Mouse (Mus musculus) heart, embryonic 14.5 days (tissue): Measurements from ENCODE around the gene Cyp4a10. TPM values are rescaled to one million over a fixed set of nuclear protein-coding genes. Genes with fewer than 3 reads are reported as not detected.
"Not testable (repeated sequence)": the region's sequence is repeated elsewhere in the genome, so short reads cannot be mapped to it uniquely, and the experiment has no call there.

Source experiments
- ATAC-seq: fragments of 200-750 bp; cut with Nextera tagmentation; 2 replicates; pipeline ENCODE4 v1.8.0; 2017; ENCODE audit warnings: low read depth, moderate TSS enrichment; ENCODE audit not compliant: insufficient number of reproducible peaks, insufficient read depth, low FRiP score
- H3K27ac ChIP-seq, 2 experiments: fragments of 200-500 bp in 1 of 2; fragments of 300-500 bp in 1 of 2; sonication (generic) in 1 of 2; replicated peaks in 1 of 2; 2 replicates each; pipeline ENCODE4 v1.5.1; 2012 to 2014; ENCODE audit warnings: low read depth in 2 of 2, low read length in 2 of 2, control low read depth in 1 of 2, mild to moderate bottlenecking in 1 of 2, mixed read lengths in 1 of 2; ENCODE audit not compliant: control insufficient read depth in 1 of 2, insufficient read depth in 1 of 2
- H3K27me3 ChIP-seq: fragments of 300-500 bp; sonication (generic); 2 replicates; pipeline ENCODE4 v1.6.1; 2014; ENCODE audit warnings: mild to moderate bottlenecking, low read length, control low read depth; ENCODE audit not compliant: control insufficient read depth, insufficient read depth
- H3K36me3 ChIP-seq: fragments of 300-500 bp; sonication (generic); 2 replicates; pipeline ENCODE4 v1.6.1; 2014; ENCODE audit warnings: mild to moderate bottlenecking, control low read depth, low read length, mixed read lengths; ENCODE audit not compliant: control insufficient read depth, insufficient read depth
- H3K4me1 ChIP-seq, 2 experiments: fragments of 200-500 bp in 1 of 2; fragments of 300-500 bp in 1 of 2; sonication (generic) in 1 of 2; 2 replicates each; pipeline ENCODE4 v1.6.1; 2012 to 2014; ENCODE audit warnings: low read length in 2 of 2, control low read depth in 1 of 2, mixed read lengths in 1 of 2; ENCODE audit not compliant: control insufficient read depth in 2 of 2, insufficient read depth in 2 of 2
- H3K4me2 ChIP-seq: fragments of 300-500 bp; sonication (generic); 2 replicates; pipeline ENCODE4 v1.6.1; 2014; ENCODE audit warnings: mild to moderate bottlenecking, low read length
- H3K4me3 ChIP-seq, 2 experiments: fragments of 200-500 bp in 1 of 2; fragments of 300-500 bp in 1 of 2; sonication (generic) in 1 of 2; 2 replicates each; pipeline ENCODE4 v1.5.1; 2012 to 2014; ENCODE audit warnings: low read length in 2 of 2, mild to moderate bottlenecking in 2 of 2, control low read depth in 1 of 2, low read depth in 1 of 2, moderate library complexity in 1 of 2; ENCODE audit not compliant: control insufficient read depth in 1 of 2, insufficient read depth in 1 of 2
- H3K9ac ChIP-seq: fragments of 300-500 bp; sonication (generic); 2 replicates; pipeline ENCODE4 v1.6.1; 2014; ENCODE audit warnings: mild to moderate bottlenecking, low read length
- H3K9me3 ChIP-seq: fragments of 300-500 bp; sonication (generic); 2 replicates; pipeline ENCODE4 v1.6.1; 2016; ENCODE audit warnings: low read length, control low read depth; ENCODE audit not compliant: control insufficient read depth
- WGBS: fragments of 180-500 bp; shearing (Covaris S2); extraction: QIAGEN DNeasy Blood & Tissue Kit; methylation state at CpG from one replicate; pipeline ENCODE4 v1.1.7; 2014; 5-methylcytosine and 5-hydroxymethylcytosine counted together
- polyA plus RNA-seq: library from polyadenylated mRNA; unstranded; fragments of >200 nt; fragmentation: Nextera tagmentation; extraction: Ambion mirVana; gene quantifications from 2 replicates; pipeline ENCODE4 v1.2.1, GENCODE M21; 2014

Gene Cyp4a10
- not detected in 2 replicates for polyA plus RNA-seq

DNA sequence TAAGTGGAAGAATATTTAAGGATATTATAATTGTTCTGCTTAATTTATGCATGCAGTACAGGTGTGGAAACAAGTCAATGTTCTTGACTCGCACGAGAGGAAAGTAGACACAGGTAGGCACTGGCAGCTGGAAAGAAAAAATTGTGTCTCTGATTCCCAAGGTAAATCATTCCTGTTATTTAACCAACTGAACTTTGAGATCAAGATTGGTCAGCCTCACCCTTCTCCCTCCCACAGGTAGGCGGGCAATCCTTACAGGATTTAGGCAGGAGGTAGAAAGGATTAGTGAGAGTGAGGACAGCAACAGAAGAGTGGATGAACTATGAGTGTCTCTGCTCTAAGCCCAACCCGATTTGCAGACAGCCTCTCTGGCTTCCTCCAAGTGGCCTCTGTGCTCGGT is at the start of gene Cyp4a10:
TSS of gene Cyp4a10 (plus strand) at position 265 of the 400 bp plus-strand sequence.
- not testable (repeated sequence) for H3K9ac ChIP-seq, H3K36me3 ChIP-seq, H3K4me2 ChIP-seq, H3K27ac ChIP-seq, H3K9me3 ChIP-seq, H3K27me3 ChIP-seq, ATAC-seq, H3K4me3 ChIP-seq, H3K4me1 ChIP-seq
- WGBS, result 66% methylated on average over 5 of the region's 5 CpGs

DNA sequence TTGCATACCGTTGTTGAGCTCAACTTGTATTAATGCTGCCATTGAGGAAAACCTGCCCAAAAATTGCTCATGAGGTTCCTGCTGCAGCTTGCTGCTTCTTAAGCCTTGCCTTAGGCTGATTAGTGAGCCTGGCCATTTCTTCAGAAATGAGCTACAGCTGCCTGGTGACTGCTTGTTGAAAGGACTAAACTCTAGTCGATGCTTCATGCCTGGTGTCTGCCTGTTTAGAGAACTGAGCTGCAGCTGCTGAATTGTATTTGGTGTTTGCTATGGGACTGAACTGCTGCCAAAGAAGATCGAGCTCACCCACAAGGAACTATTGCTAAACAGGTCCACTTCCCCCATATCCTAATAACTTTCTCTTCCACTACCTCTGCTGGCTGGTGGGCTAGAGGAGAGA is 44.5 kb upstream of the Cyp4a10 start:
- H3K36me3 ChIP-seq, H3K4me2 ChIP-seq, H3K27ac ChIP-seq, H3K4me3 ChIP-seq, H3K27me3 ChIP-seq, ATAC-seq, H3K9ac ChIP-seq, H3K9me3 ChIP-seq, H3K4me1 ChIP-seq: not testable (repeated sequence)
- WGBS, result 77% methylated on average over 3 of the region's 3 CpGs

DNA sequence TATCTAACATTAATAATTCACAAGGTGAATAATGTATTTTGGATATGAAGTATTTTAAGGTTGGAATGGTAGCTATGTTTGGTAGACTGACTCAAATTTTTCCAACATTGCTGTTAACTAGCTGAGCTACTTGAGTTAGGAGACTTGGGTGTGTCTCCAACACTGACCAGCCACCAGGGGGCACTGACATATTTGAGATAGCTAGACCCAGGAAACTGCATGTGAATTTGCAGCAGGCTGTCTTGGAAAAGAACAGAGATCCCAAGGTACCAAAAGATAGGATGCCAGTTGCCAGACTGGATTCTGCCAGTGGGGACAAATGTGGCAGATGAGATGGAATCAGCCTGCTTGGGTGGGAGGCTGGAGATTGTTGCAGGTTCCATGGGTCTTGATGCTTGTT is 42.0 kb upstream of the Cyp4a10 start:
- not testable (repeated sequence) for H3K4me2 ChIP-seq, H3K27ac ChIP-seq, H3K4me1 ChIP-seq, H3K27me3 ChIP-seq, H3K4me3 ChIP-seq, H3K9me3 ChIP-seq, H3K9ac ChIP-seq, ATAC-seq, H3K36me3 ChIP-seq

DNA sequence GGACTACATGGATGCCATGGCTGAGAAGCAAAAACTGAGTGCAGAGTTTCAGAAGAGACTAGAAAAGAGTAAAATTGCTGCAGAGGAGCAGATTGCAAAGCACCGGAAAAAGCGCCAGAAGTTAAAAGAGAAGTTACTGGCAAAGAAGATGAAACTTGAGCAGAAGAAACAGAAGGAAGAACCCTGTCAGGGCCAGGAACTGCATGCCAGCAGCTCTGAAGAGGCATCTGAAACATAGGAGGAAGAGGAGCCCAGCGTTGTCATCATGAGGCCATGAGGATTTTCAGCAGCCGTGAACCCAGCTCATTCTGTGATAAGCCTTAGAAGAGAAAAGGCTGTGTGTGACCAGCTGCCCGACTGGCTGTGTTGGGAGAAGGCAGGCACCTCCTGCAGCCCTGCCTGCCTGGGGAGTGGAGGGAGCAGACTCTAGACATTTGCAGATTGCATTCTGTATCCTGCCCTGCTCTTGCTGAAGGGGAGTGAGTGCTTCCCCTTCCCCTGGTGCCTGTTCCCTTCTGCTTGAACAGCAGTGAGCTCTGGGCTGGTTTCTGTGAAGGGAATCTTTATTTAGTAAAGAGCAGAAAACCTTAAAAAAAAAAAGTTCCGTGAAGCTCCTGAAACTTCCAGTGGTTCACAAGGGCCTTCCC is 36.9 kb upstream of the Cyp4a10 start:
- ATAC-seq, result no peak
- H3K4me1 ChIP-seq, result no peaks in the 10 kb centered on the region
- 48% methylated on average over 6 of the region's 6 CpGs for WGBS

DNA sequence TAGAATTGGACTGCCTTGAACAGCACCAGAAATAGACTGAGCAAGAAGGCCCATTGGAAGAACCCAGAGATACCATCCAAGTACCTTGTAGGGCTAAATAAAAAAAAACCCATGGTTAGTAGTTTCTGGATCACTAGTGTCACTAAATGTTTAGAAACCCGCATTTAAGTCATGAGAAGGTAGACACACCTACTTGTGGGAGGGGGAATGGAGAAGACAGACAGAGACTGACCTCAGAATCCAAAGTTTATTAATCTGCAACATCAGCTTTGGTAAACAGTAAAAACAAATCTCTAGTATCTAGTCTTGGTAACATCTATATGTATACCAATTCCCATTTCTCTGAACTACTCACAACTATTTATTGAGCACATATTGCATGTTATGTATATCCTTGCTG is 22.1 kb upstream of the Cyp4a10 start, which contains the start of gene Cyp4a14:
TSS of gene Cyp4a14 (minus strand) at position 142 of the 400 bp plus-strand sequence.
- ATAC-seq, result no peak
- Histone ChIP-seq H3K27me3 (no peaks in the 10 kb centered on the region), H3K27ac (no peak within 1 kb of the TSS), H3K4me3 (no peak within 1 kb of the TSS), H3K4me2 (no peak within 1 kb of the TSS), H3K9ac (no peak within 1 kb of the TSS), H3K36me3 (no peaks in the 10 kb centered on the region), H3K4me1 (no peaks in the 10 kb centered on the region), H3K9me3 (no peaks in the 10 kb centered on the region)
- WGBS, result 85% methylated on average over 1 of the region's 1 CpGs

More for the DNA sequence above, 36.9 kb upstream of the Cyp4a10 start:
- no peak overlapping the region for H3K27ac ChIP-seq
- H3K9ac ChIP-seq, result no peak overlapping the region
- H3K36me3 ChIP-seq, result no peaks in the 10 kb centered on the region
- H3K4me3 ChIP-seq, result no peak overlapping the region
- no peaks in the 10 kb centered on the region for H3K9me3 ChIP-seq
- no peak overlapping the region for H3K4me2 ChIP-seq
- H3K27me3 ChIP-seq, result no peaks in the 10 kb centered on the region

DNA sequence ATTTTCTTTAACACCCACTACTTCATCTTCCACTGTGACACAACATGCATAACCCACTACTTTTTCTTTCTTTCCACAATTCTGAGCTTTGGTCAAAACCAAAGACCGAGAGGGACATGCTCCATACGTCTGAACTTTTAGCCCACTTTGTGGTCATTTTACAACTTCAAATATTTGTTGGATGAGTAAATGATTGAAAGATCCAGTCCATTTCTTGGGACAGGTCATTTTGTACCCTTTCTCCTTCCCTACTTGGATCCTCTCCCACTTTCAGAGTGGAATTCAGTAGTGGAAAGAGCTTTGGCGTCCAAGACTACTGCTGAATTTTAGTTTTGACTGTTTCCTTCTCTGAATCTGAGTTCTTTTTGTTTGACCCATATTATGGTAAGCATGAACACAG is 20.6 kb upstream of the Cyp4a10 start:
- H3K27me3 ChIP-seq, result no peaks in the 10 kb centered on the region
- WGBS, result 73% methylated on average over 3 of the region's 3 CpGs
- no peak overlapping the region for H3K9ac ChIP-seq
- no peak for ATAC-seq
- H3K27ac ChIP-seq, result no peak overlapping the region
- H3K4me2 ChIP-seq, result no peak overlapping the region
- no peaks in the 10 kb centered on the region for H3K9me3 ChIP-seq
- H3K4me1 ChIP-seq, result no peaks in the 10 kb centered on the region
- no peak overlapping the region for H3K4me3 ChIP-seq
- no peaks in the 10 kb centered on the region for H3K36me3 ChIP-seq

DNA sequence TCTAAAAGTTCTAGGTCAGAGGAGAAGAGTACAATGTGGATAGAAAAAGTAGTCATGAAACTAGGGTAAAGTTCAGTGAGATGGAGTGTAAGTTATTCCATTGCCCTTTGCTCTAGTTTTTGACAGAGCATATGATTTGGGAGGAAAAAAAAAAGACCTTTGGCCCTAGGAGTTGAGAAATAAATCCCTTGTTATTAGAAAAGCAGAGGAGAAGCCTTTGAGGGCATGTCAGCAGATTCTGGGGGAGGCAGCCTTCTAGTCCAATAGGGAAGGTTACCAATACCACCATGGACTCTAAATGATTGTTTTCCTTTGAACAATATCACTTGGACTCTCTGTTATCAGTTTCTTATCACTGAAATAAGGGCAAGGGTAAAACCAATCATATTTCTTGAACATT is 4.1 kb upstream of the Cyp4a10 start:
- H3K36me3 ChIP-seq, H3K4me3 ChIP-seq, H3K27me3 ChIP-seq, ATAC-seq, H3K9ac ChIP-seq, H3K4me2 ChIP-seq, H3K9me3 ChIP-seq, H3K4me1 ChIP-seq, H3K27ac ChIP-seq: not testable (repeated sequence)

DNA sequence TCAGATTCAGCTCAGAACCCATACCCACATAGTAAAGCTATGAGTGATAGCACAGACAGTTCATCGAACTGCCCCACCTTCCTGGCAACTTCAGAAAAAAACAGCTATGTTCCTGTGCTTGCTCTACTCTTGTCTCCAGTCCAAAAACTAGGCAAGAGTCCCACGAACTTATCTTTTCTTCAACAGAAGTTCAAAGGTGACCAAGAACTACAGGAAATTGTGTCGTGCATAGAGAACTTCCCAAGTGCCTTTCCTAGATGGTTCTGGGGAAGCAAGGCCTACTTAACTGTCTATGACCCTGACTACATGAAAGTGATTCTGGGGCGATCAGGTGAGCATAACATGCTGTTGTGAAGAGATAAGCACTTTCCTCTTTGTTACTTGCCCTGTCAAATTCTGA is 1.4 kb downstream of the Cyp4a10 start:
- ATAC-seq, result no peak
- H3K27ac ChIP-seq, result no peak overlapping the region

More for the DNA sequence above, 1.4 kb downstream of the Cyp4a10 start:
- Histone ChIP-seq H3K4me2 (no peak overlapping the region), H3K4me3 (no peak overlapping the region), H3K9ac (no peak overlapping the region), H3K9me3 (no peaks in the 10 kb centered on the region), H3K27me3 (no peaks in the 10 kb centered on the region), H3K36me3 (no peaks in the 10 kb centered on the region), H3K4me1 (no peaks in the 10 kb centered on the region)
- 43% methylated on average over 4 of the region's 4 CpGs for WGBS
